ENCODE assay signal across 18 mouse cellular contexts in the genomic region with DNA sequence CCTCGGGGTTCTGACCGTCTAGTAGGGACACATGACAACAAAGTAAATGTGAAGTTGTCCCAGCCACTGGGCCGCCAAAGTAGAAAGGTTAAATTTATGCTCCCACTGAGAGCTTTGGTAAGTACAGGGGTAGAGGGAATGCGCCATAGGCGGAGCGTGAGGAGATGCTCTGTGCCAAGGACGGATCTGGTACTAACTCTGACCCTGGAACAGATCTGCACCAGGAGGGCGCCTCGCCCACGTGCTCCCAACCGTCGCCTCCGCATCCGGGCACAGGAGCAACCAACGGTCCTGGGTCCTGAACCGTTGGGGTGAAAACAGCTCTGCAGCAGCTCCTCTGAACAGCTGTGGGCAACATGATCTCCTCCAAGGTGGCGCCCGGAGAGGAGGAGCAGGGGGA. TPM values are rescaled to one million over a fixed set of nuclear protein-coding genes. Genes with fewer than 3 reads are reported as not detected.
DNase-seq lines count a peak whose midpoint lies in the region; ATAC-seq lines count a peak whose summit lies in the region.
"Had no signal": no experiment of that assay in that cellular context is flagged by ENCODE, and none has a peak within 500 bp of the region (broad histone marks: within the 10 kb centered on the region; RNA-seq: fewer than 3 reads in every experiment).

A gene (plus strand): TSS at position 301 of the 400 bp plus-strand sequence.

- DNase-seq in heart, postnatal 14 days: no peak
- DNase-seq in lung, postnatal 36 days: no peak
- no peak for DNase-seq in embryonic facial prominence, embryonic 10.5 days (ENCODE audit: low spot score)
- DNase-seq in urinary bladder, postnatal 36 days (ENCODE audit: low spot score in 2 of 2): no peak
- DNase-seq: adrenal gland, postnatal 36 days; gastrocnemius, adult 2 months; lung, postnatal 14 days; right cerebral cortex, adult 18-20 months; thymus, postnatal 36 days had no signal

- 54% methylated on average over 18 of the region's 18 CpGs for WGBS in heart, embryonic 16.5 days
- 54% methylated on average over 18 of the region's 18 CpGs for WGBS in lung, embryonic 15.5 days
- WGBS in embryonic facial prominence, embryonic 10.5 days: 65% methylated on average over 18 of the region's 18 CpGs
- WGBS in stomach, embryonic 15.5 days: 57% methylated on average over 18 of the region's 18 CpGs

- ATAC-seq in heart, embryonic 16.5 days (replicated peaks; ENCODE audit: extremely low read depth, insufficient read depth, low FRiP score): no peak
- ATAC-seq in lung, embryonic 15.5 days (ENCODE audit: borderline replicate concordance, extremely low read depth, low FRiP score, low TSS enrichment): no peak
- no peak for ATAC-seq in stomach, embryonic 15.5 days (ENCODE audit: insufficient read depth, low FRiP score, low read depth)
- ATAC-seq: CD4-positive, CD25-positive, alpha-beta regulatory T cell, adult 4 months; midbrain, embryonic 16.5 days had no signal

- no peak within 1 kb of the TSS for H3K9ac ChIP-seq in heart, embryonic 16.5 days (ENCODE audit: low read length)
- H3K9ac ChIP-seq in lung, embryonic 15.5 days: no peak within 1 kb of the TSS
- H3K9ac ChIP-seq in stomach, embryonic 15.5 days: no peak within 1 kb of the TSS
- H3K9ac ChIP-seq: forebrain, embryonic 12.5 days; neural tube, embryonic 15.5 days had no signal

- intact Hi-C loops in heart, postnatal 14 days (cut with DNase I): no loop called here

- H3K36me3 ChIP-seq in heart, embryonic 16.5 days (ENCODE audit: control insufficient read depth, insufficient read depth): no peaks in the 10 kb centered on the region
- no peaks in the 10 kb centered on the region for H3K36me3 ChIP-seq in lung, embryonic 15.5 days
- H3K36me3 ChIP-seq in embryonic facial prominence, embryonic 10.5 days (replicated peaks): no peaks in the 10 kb centered on the region
- H3K36me3 ChIP-seq in stomach, embryonic 15.5 days: no peaks in the 10 kb centered on the region
- H3K36me3 ChIP-seq: forebrain, embryonic 12.5 days; neural tube, embryonic 15.5 days had no signal

- H3K27ac ChIP-seq in heart, embryonic 16.5 days (ENCODE audit: low read length): no peak within 1 kb of the TSS
- no peak within 1 kb of the TSS for H3K27ac ChIP-seq in lung, embryonic 15.5 days
- H3K27ac ChIP-seq in embryonic facial prominence, embryonic 10.5 days (replicated peaks): no peak within 1 kb of the TSS
- no peak within 1 kb of the TSS for H3K27ac ChIP-seq in stomach, embryonic 15.5 days
- H3K27ac ChIP-seq: forebrain, embryonic 12.5 days; gastrocnemius, adult 2 months; layer of hippocampus, adult 2 months; neural tube, embryonic 15.5 days had no signal

- no peaks in the 10 kb centered on the region; the same call in 1 of the 2 replicates for H3K27me3 ChIP-seq in heart, embryonic 16.5 days (ENCODE audit: control insufficient read depth, insufficient read depth, low read length)
- H3K27me3 ChIP-seq in lung, embryonic 15.5 days: peaks cover 14% of the 10 kb centered on the region; the same call in 1 of the 2 replicates
- H3K27me3 ChIP-seq in embryonic facial prominence, embryonic 10.5 days (replicated peaks; ENCODE audit: low read depth, poor library complexity, severe bottlenecking): peaks cover 17% of the 10 kb centered on the region
- no peaks in the 10 kb centered on the region for H3K27me3 ChIP-seq in stomach, embryonic 15.5 days (replicated peaks)
- H3K27me3 ChIP-seq: neural tube, embryonic 15.5 days had no signal

- H3K9me3 ChIP-seq in heart, embryonic 16.5 days (replicated peaks; ENCODE audit: control insufficient read depth, low read length): peaks cover 3% of the 10 kb centered on the region; the same call in 1 of the 2 replicates
- H3K9me3 ChIP-seq in lung, embryonic 15.5 days: no peaks in the 10 kb centered on the region
- peaks cover 5% of the 10 kb centered on the region; the same call in 1 of the 2 replicates for H3K9me3 ChIP-seq in embryonic facial prominence, embryonic 10.5 days
- no peaks in the 10 kb centered on the region for H3K9me3 ChIP-seq in stomach, embryonic 15.5 days
- H3K9me3 ChIP-seq: neural tube, embryonic 15.5 days had no signal

- peak within 1 kb of the TSS; percentile 5; the same call in 1 of the 2 replicates for H3K4me3 ChIP-seq in heart, embryonic 16.5 days (ENCODE audit: low read length)
- no peak within 1 kb of the TSS for H3K4me3 ChIP-seq in lung, embryonic 15.5 days
- peak within 1 kb of the TSS; percentile 29 for H3K4me3 ChIP-seq in embryonic facial prominence, embryonic 10.5 days
- H3K4me3 ChIP-seq in stomach, embryonic 15.5 days (replicated peaks): no peak within 1 kb of the TSS
- H3K4me3 ChIP-seq: forebrain, embryonic 12.5 days; gastrocnemius, adult 2 months; layer of hippocampus, adult 2 months; neural tube, embryonic 15.5 days had no signal

- H3K4me2 ChIP-seq in heart, embryonic 16.5 days (ENCODE audit: low read depth, low read length): peak within 1 kb of the TSS; percentile 24; the same call in 1 of the 2 replicates
- peak within 1 kb of the TSS; percentile 20; the same call in 1 of the 2 replicates for H3K4me2 ChIP-seq in lung, embryonic 15.5 days
- H3K4me2 ChIP-seq in stomach, embryonic 15.5 days: peak within 1 kb of the TSS; percentile 8; the same call in 1 of the 2 replicates
- H3K4me2 ChIP-seq: forebrain, embryonic 12.5 days; neural tube, embryonic 15.5 days had no signal

- H3K4me1 ChIP-seq in heart, embryonic 16.5 days (ENCODE audit: control insufficient read depth, insufficient read depth, low read length): 0 out of 2 replicates have a peak, but pooled peaks cover 3% of the 10 kb centered on the region
- no peaks in the 10 kb centered on the region for H3K4me1 ChIP-seq in lung, embryonic 15.5 days
- H3K4me1 ChIP-seq in embryonic facial prominence, embryonic 10.5 days: no peaks in the 10 kb centered on the region; the same call in 1 of the 2 replicates
- no peaks in the 10 kb centered on the region for H3K4me1 ChIP-seq in stomach, embryonic 15.5 days
- H3K4me1 ChIP-seq: forebrain, embryonic 12.5 days; neural tube, embryonic 15.5 days had no signal

RNA-seq across cellular contexts. Expression of the gene that starts here (rescaled TPM):
- 0.13 and 0.21 TPM in 2 replicates for polyA plus RNA-seq in heart, embryonic 16.5 days (2015; fragmentation: Nextera tagmentation; extraction: Ambion mirVana)
- under 1 TPM; 0.38 to 0.39 TPM for total RNA-seq in heart, postnatal 14 days (2021)
- 0.09 TPM in 1 of 2 replicates, not detected in the other for polyA plus RNA-seq in lung, embryonic 15.5 days (2015; fragmentation: Nextera tagmentation; extraction: Ambion mirVana)
- polyA plus RNA-seq in embryonic facial prominence, embryonic 10.5 days (2016; fragmentation: Nextera tagmentation; extraction: Ambion mirVana): not detected in 2 replicates
- polyA plus RNA-seq in stomach, embryonic 15.5 days (2015; fragmentation: Nextera tagmentation; extraction: Ambion mirVana): not detected in 2 replicates
- total RNA-seq: adrenal gland, postnatal 36 days; gastrocnemius, adult 2 months; layer of hippocampus, adult 2 months had no signal
- polyA plus RNA-seq: CD4-positive, CD25-positive, alpha-beta regulatory T cell, adult 4 months; cortical plate, adult 2 months; forebrain, embryonic 12.5 days; midbrain, embryonic 16.5 days; neural tube, embryonic 15.5 days had no signal

Comparison
In these comparisons a context has a peak if more than half of its experiments do, and no peak if none do; other contexts are left out.
1. H3K4me3 ChIP-seq: peak in heart, embryonic 16.5 days (single experiment) and embryonic facial prominence, embryonic 10.5 days (single experiment); none in lung, embryonic 15.5 days (single experiment) and stomach, embryonic 15.5 days (single experiment).
2. Peak in every context shown above with its lines, with median percentiles within 50 percentile points of each other: H3K4me2 ChIP-seq.